Mouse (Mus musculus) liver, postnatal 0 days (tissue): ENCODE data around the gene Ttk. TPM values are rescaled to one million over a fixed set of nuclear protein-coding genes. Genes with fewer than 3 reads are reported as not detected.

Experiments used
- ATAC-seq: fragments of 200-750 bp; cut with Nextera tagmentation; 2 replicates; pipeline ENCODE4 v1.8.0; 2017; ENCODE audit warnings: mild to moderate bottlenecking, moderate library complexity
- DNase-seq: peaks from one replicate; pipeline ENCODE4 v3.0.0-alpha.2; 2016
- H3K27ac ChIP-seq: fragments of 300-500 bp; sonication (generic); 2 replicates; pipeline ENCODE4 v1.5.1; 2014; ENCODE audit warnings: antibody characterized with exemption, moderate library complexity, mild to moderate bottlenecking, low read depth
- H3K27me3 ChIP-seq: fragments of 300-500 bp; sonication (generic); 2 replicates; pipeline ENCODE4 v1.6.1; 2014; ENCODE audit warnings: low read length, control low read depth, mixed read lengths; ENCODE audit not compliant: insufficient read depth
- H3K36me3 ChIP-seq: fragments of 300-500 bp; sonication (generic); replicated peaks from 2 replicates; pipeline ENCODE4 v1.6.1; 2014; ENCODE audit warnings: mild to moderate bottlenecking, control low read depth, low read length, moderate library complexity, mixed read lengths; ENCODE audit not compliant: insufficient read depth
- H3K4me1 ChIP-seq: fragments of 300-500 bp; sonication (generic); 2 replicates; pipeline ENCODE4 v1.6.1; 2014; ENCODE audit warnings: antibody characterized with exemption, mild to moderate bottlenecking, control low read depth; ENCODE audit not compliant: insufficient read depth
- H3K4me2 ChIP-seq: fragments of 300-500 bp; sonication (generic); 2 replicates; pipeline ENCODE4 v1.6.1; 2014; ENCODE audit warnings: low read depth, mild to moderate bottlenecking, low read length, moderate library complexity, mixed read lengths
- H3K4me3 ChIP-seq: fragments of 300-500 bp; sonication (generic); 2 replicates; pipeline ENCODE4 v1.5.1; 2014; ENCODE audit warnings: low read depth, low read length
- H3K9ac ChIP-seq: fragments of 300-500 bp; sonication (generic); replicated peaks from 2 replicates; pipeline ENCODE4 v1.6.1; 2014; ENCODE audit warnings: mild to moderate bottlenecking, moderate library complexity
- H3K9me3 ChIP-seq: fragments of 300-500 bp; sonication (generic); 2 replicates; pipeline ENCODE4 v1.6.1; 2016; ENCODE audit warnings: mild to moderate bottlenecking, control low read depth, low read length, mixed read lengths
- CTCF ChIP-seq: sonication (generic); IDR thresholded peaks from 2 replicates; pipeline ENCODE4 v1.5.1; 2016; ENCODE audit warnings: antibody characterized with exemption, low read depth
- EP300 ChIP-seq: IDR thresholded peaks from 2 replicates; pipeline ENCODE4 v1.6.1; 2016; ENCODE audit warnings: antibody characterized with exemption, low read depth, mild to moderate bottlenecking
- WGBS: fragments of 180-500 bp; shearing (Covaris S2); extraction: QIAGEN DNeasy Blood & Tissue Kit; methylation state at CpG from one replicate; pipeline ENCODE4 v1.1.7; 2014; ENCODE audit not compliant: insufficient replicate concordance; 5-methylcytosine and 5-hydroxymethylcytosine counted together
- polyA plus RNA-seq: library from polyadenylated mRNA; unstranded; fragments of >200 nt; fragmentation: Nextera tagmentation; extraction: Ambion mirVana; gene quantifications from 2 replicates; pipeline ENCODE4 v1.2.1, GENCODE M21; 2015

Ttk gene
- polyA plus RNA-seq, 1 experiment from 2014 or later = 6.0 TPM

- no peak for TF ChIP-seq EP300
- no peak for TF ChIP-seq CTCF
- peak overlapping the region; percentile 52 for H3K4me3 ChIP-seq
- 2% methylated on average over 37 of the region's 37 CpGs for WGBS
- H3K9me3 ChIP-seq = no peaks in the 10 kb centered on the region
- H3K27me3 ChIP-seq = peaks cover 41% of the 10 kb centered on the region
- H3K27ac ChIP-seq = no peak overlapping the region
- DNase-seq (no peak), ATAC-seq (no peak)
- no peaks in the 10 kb centered on the region for H3K36me3 ChIP-seq
- H3K4me1 ChIP-seq = peaks cover 10% of the 10 kb centered on the region
- no peak overlapping the region for H3K9ac ChIP-seq
- H3K4me2 ChIP-seq = peak overlapping the region; percentile 71
Measured at GRCm38 (mm10) chr9:83805164-83805976, 29.1 kb upstream of the Ttk start.

- H3K9me3 ChIP-seq = no peaks in the 10 kb centered on the region
- peaks cover 10% of the 10 kb centered on the region for H3K4me1 ChIP-seq
- peak; percentile 20 for DNase-seq
- no peak for TF ChIP-seq EP300
- TF ChIP-seq CTCF = no peak
- no peak within 1 kb of the TSS; the same call in 1 of the 2 replicates for H3K9ac ChIP-seq
- WGBS = 3% methylated on average over 63 of the region's 71 CpGs
- peak; percentile 40 for ATAC-seq
- H3K27me3 ChIP-seq = peaks cover 41% of the 10 kb centered on the region
- no peaks in the 10 kb centered on the region for H3K36me3 ChIP-seq
- peak within 1 kb of the TSS; percentile 71 for H3K4me2 ChIP-seq
- peak within 1 kb of the TSS; percentile 52 for H3K4me3 ChIP-seq
- H3K27ac ChIP-seq = no peak within 1 kb of the TSS
Measured at GRCm38 (mm10) chr9:83805977-83806815, 28.3 kb upstream of the Ttk start, which contains the start of gene Elovl4. Elovl4 (minus strand) TSS chr9:83806277.

GRCm38 (mm10) chr9:83807562-83807961, 26.9 kb upstream of the Ttk start:
- 3% methylated on average over 2 of the region's 2 CpGs for WGBS
- peaks cover 10% of the 10 kb centered on the region for H3K4me1 ChIP-seq
- no peaks in the 10 kb centered on the region for H3K36me3 ChIP-seq
- no peak overlapping the region for H3K27ac ChIP-seq
- TF ChIP-seq CTCF (peak; percentile 71), EP300 (no peak)
- H3K9ac ChIP-seq = no peak overlapping the region
- H3K9me3 ChIP-seq = no peaks in the 10 kb centered on the region
- ATAC-seq (no peak), DNase-seq (peak; percentile 44)
- H3K27me3 ChIP-seq = peaks cover 41% of the 10 kb centered on the region
- H3K4me2 ChIP-seq = no peak overlapping the region
- no peak overlapping the region for H3K4me3 ChIP-seq

DNA sequence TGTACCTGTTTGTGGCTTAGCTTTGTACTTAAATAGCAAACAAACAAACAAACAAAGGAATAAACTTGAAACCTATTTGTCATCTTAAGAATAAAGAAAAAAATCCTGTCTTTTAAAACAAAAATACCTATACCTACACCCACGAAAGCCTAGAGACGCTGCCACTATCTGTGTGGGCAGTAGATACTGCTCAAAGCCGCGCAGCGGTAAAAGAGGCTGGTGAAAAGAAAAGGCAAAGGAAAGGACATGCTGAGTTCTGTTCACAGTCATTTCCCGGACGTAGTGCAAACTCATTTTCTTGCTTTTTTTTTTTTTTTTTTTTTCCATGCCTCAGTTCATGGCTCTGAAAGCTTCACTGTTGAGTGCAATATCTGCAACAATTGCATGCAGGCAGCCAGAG, 15.3 kb upstream of the Ttk start:
- ATAC-seq (no peak), DNase-seq (no peak)
- H3K4me3 ChIP-seq = no peak overlapping the region
- H3K36me3 ChIP-seq = no peaks in the 10 kb centered on the region
- no peak for TF ChIP-seq CTCF
- TF ChIP-seq EP300 = no peak
- H3K4me1 ChIP-seq = no peaks in the 10 kb centered on the region
- no peak overlapping the region for H3K4me2 ChIP-seq
- H3K9ac ChIP-seq = no peak overlapping the region
- no peak overlapping the region for H3K27ac ChIP-seq
- no peaks in the 10 kb centered on the region for H3K27me3 ChIP-seq
- WGBS = 72% methylated on average over 7 of the region's 7 CpGs
- H3K9me3 ChIP-seq = no peaks in the 10 kb centered on the region

- no peaks in the 10 kb centered on the region for H3K27me3 ChIP-seq
- H3K36me3 ChIP-seq = no peaks in the 10 kb centered on the region
- no peak overlapping the region for H3K4me2 ChIP-seq
- no peaks in the 10 kb centered on the region for H3K9me3 ChIP-seq
- H3K9ac ChIP-seq = no peak overlapping the region
- no peaks in the 10 kb centered on the region for H3K4me1 ChIP-seq
- no peak overlapping the region for H3K4me3 ChIP-seq
- TF ChIP-seq EP300 = no peak
- no peak for TF ChIP-seq CTCF
- DNase-seq = no peak
- ATAC-seq = no peak
- no peak overlapping the region for H3K27ac ChIP-seq
- 71% methylated on average over 2 of the region's 2 CpGs for WGBS
Measured at GRCm38 (mm10) chr9:83820976-83821375, 13.5 kb upstream of the Ttk start.

- Histone ChIP-seq H3K4me1 (no peaks in the 10 kb centered on the region), H3K9ac (no peak overlapping the region), H3K27ac (no peak overlapping the region), H3K27me3 (no peaks in the 10 kb centered on the region), H3K36me3 (no peaks in the 10 kb centered on the region), H3K4me3 (no peak overlapping the region), H3K4me2 (no peak overlapping the region), H3K9me3 (no peaks in the 10 kb centered on the region)
- TF ChIP-seq CTCF = no peak
- no peak for TF ChIP-seq EP300
- ATAC-seq = no peak
- 49% methylated on average over 5 of the region's 5 CpGs for WGBS
- DNase-seq = no peak
Measured at GRCm38 (mm10) chr9:83822925-83823324, 11.6 kb upstream of the Ttk start.
